Mouse (Mus musculus) heart, adult 2 months (tissue): ENCODE results near the gene Vmn1r68.

ENCODE experiments used
- CTCF ChIP-seq: fragments of 200-600 bp; IDR thresholded peaks from 2 replicates; pipeline ENCODE4 v1.8.1; 2022; ENCODE audit warnings: antibody characterized with exemption, mild to moderate bottlenecking, moderate library complexity
- EP300 ChIP-seq: fragments of 200-500 bp; IDR thresholded peaks from 2 replicates; pipeline ENCODE4 v1.6.1; 2011; ENCODE audit warnings: low read depth, low read length, control low read depth; ENCODE audit not compliant: insufficient read depth
- POLR2A ChIP-seq: fragments of 200-500 bp; IDR thresholded peaks from 2 replicates; pipeline ENCODE4 v1.6.1; 2011; ENCODE audit warnings: mild to moderate bottlenecking, low read depth, low read length, control low read depth; ENCODE audit not compliant: insufficient read depth

DNA sequence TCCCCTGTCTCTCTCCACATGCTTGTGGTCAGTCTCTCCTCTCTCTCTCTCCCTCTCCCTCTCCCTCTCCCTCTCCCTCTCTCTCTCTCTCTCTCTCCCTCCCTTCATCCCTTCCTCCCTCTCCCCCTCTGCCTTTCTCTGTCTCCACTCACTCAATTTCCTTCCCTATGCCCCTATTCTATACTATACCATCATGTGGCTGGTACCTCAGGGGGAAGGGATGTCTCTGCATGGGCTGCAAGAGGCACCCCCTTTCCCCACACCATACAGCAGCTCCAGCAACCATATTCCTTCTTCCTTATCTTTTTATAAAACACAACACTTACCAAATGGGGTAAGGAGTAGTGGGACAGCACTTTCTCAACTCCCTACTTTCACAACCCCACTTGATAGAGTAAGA is 78.5 kb downstream of the Vmn1r68 start:
- TF ChIP-seq EP300 (no peak), CTCF (no peak), POLR2A (no peak)
